Mouse (Mus musculus) adrenal gland, adult 18-20 months (tissue): ENCODE results near the gene Ythdf1. TPM values are rescaled to one million over a fixed set of nuclear protein-coding genes. Genes with fewer than 3 reads are reported as not detected.
A peak's percentile ranks its signal among the peaks of the same experiment; 100 is the strongest.

ENCODE experiments used
- DNase-seq, 2 experiments: peaks; one replicate each; pipeline ENCODE4 v3.0.0; 2021 to 2022; ENCODE audit warnings: low spot score in 2 of 2
- long read RNA-seq, 2 experiments: library from polyadenylated mRNA; stranded (forward); transcript quantifications; one replicate each; pipeline ENCODE4 v2.0.0; 2021
- total RNA-seq, 2 experiments: library from RNA; stranded (reverse); gene quantifications; 1 replicate in 1 of 2; 2 replicates in 1 of 2; pipeline ENCODE4 v1.2.3; 2021

The Ythdf1 gene
- total RNA-seq: 10 to 100 TPM; 48.5 to 51.9 TPM
- long read RNA-seq, experiment 1, transcript Ythdf1-201 (5 exons, 3,184 nt): major isoform, 41 of 48 reads
- long read RNA-seq, experiment 1, partial matches to known transcripts: 4 of 48 reads
- long read RNA-seq, experiment 1, other reads (novel, unspliced or antisense): 3 of 48 reads
- long read RNA-seq, experiment 2, transcript Ythdf1-201 (5 exons, 3,184 nt): major isoform, 63 of 98 reads
- long read RNA-seq, experiment 2, partial matches to known transcripts: 27 of 98 reads
- long read RNA-seq, experiment 2, other reads (novel, unspliced or antisense): 8 of 98 reads

DNA sequence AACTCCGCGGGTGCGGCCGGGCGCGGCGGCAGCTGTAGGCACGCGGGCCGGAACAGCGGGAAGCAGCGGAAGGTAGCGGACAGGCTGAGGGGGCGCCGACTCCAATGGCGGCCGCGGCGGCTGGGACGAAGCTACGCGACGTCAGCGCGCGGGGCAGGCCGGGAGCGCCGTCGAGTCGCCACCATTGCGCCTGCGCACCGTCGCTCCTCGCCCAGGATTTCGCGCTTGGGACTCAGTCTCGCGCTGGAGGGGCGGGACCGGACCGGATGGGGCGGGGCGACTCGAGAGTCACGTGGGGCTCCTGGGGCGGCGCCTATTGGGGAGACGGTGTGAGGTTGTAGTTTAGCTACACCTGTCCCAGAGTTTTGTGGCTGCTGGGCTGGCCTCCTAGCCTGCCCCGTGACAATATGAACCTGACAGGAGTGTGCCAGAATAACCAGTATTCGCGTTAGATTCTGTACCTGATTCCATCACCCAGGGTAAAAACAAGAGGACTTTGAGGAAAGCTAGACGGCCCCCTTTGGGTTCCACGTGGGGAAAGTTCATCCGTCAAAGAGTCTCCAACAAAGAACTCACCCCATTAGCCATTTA is at the start of gene Ythdf1:
Gene Ythdf1, minus strand, starts transcription at position 140 of the 591 bp plus-strand sequence.
- peak; percentile 98 to 99 for DNase-seq

DNA sequence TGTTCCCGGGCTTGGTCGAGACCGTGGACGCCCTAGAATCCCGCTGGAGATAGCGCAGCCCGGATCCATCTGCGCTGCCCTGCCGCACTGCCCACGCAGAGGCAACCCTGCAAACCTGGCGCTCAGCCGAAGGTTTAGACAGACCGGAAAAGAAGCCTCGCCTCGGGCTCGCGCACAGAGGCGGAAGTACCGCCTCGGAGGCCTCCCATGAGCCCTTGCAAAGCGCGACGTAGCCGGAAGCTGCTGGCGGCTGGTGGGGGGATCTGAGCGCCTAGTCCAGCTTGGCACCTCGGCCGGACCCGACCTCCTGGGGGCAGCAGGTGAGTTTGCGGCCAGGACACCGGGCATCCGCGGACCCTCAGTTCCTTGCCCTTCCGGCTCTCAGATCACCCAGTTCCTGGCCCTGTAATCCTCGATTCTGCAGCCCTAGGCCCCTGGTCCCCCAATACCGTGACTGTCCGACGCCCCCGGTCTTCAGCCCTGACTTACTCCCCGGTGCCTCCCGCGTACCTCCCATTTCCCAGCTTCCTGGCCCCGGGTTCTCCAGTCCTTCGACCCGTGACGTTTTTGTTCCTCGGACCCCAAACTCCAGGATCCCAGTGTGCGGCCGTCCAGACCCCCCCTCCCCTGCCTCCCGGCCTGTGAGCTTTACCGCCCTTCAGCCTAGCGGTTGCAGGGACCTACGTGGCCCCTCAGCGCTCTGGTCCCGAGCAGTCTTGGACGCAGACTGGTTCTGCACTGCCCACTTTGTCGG is 46.4 kb upstream of the Ythdf1 start, which contains the start of gene Arfgap1:
Gene Arfgap1, plus strand, starts transcription at position 216 of the 754 bp plus-strand sequence.
- peak; percentile 89 to 91 for DNase-seq

DNA sequence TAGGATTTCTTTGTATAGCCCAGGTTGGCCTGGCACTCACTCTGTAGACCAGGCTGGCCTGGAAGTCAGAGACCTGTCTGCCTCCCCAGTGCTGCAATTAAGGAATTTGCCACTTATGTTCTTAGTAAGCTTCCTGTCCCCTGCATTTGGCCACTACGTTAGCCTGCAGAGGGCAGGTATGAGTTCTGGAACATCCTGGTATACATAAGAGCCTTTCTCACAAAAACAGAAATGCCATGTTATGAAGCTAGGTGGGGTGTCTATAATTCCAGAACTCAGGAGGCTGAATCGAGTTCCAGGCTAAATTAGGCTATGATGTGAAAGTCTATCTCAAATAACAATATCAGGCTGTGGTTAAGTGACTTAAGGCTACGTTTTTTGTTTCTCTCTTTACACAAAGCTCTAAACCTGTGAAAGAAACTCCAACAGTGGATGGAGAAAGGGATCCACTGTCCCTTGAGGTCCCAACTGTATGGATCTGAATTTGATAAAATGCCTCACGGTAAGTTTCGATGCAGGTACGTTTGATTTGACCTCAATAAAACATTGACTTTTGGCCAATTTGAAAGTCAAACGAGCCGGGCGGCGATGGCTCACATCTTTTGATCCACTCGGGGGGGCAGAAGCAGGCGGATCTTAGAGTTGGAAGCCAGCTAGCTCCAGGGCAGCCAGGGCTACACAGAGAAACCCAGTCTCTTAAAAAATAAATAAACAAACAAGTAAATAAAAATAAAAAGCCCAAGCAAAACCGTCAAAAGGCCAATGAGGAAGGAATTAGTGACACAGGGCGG is 45.5 kb upstream of the Ythdf1 start:
- DNase-seq: no peak

DNA sequence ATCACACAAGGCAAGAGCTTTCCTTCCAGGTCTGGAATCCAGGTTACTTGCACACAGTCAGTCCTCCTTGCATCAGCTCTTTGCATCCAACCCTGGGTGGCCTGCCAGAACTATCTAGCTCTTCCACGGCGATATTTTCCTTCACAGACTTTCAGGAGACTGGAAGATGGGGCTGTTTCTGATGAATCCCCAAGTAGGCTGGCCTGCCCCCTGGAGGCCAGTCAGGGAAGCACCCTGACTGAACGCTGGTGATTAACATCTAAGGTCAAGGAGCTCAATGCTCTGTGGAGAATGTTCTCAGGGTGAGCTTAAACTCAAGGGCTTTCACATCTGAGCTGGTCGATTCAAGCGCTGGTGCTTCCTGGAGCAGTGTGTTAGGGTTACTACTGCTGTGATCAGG is 43.2 kb upstream of the Ythdf1 start:
- peak; percentile 67 to 78 for DNase-seq

DNA sequence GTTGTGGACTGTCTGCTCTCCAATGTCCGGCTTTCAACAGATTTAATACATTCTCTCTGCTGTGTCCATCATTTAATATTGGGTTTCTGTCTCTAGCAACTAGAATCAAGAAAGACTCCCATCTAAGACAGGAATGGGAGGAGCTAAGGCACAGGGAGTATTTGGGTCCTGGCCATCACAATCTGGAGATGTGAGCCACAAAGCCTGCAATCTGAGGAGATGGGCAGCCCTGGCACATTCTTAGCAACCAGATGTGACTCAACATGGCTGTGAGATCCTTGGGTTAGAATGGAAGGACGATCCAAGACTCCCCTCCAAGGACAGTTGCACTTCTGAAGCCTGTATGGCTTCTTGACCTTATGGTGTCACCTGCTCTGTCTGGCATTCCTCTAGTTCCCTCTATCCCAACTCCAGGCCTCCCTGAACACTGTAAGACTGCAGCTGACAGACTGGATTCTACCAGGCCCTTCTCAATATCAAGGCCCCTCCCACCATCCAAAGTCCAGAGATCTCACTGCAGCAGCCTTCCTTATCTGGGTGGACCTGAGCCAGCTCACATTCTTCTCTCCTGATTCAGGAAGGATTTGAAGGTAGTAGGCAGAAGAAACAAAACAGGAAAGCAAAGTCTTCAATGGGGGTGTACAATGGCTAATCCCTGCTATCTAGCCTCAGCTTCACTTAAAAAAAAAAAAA is 42.0 kb upstream of the Ythdf1 start:
- no peak for DNase-seq

DNA sequence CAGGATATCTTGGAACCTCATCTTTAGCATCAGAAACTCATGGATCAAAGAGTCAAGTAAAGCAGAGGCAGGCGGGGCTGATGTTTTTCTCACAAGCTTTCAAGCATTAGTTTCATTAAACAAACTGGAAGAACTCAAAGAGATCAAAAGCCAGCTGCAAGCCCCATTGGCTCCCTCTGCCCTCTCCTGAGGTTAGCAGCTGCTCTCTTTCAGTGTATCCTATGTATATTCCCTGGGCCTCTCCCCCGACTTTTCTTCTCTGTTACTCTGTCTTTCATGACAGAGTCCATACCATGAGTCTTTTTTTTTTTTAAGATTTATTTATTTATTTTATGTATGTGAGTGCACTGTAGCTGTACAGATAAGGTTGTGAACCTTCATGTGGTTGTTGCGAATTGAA is 39.4 kb upstream of the Ythdf1 start:
- DNase-seq: no peak

DNA sequence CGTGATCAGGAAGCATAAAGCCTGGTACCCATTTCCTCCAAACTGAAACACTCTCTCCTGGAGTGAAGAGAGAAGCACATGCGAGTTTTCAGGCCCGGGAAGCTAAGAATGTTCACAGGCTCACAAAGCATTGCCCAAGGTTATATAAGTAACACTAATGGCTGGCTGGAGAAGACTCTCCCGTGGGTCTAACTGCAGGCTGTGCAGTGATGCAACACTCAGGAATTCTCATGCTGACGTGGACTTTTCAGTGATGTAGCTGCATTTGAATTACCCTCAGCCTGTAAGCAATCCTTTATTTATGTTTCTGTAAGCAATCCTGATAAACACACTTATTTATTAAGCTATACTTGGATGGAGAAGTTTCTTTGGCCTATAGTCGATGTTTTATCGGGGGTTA is 38.9 kb upstream of the Ythdf1 start:
- DNase-seq: no peak

DNA sequence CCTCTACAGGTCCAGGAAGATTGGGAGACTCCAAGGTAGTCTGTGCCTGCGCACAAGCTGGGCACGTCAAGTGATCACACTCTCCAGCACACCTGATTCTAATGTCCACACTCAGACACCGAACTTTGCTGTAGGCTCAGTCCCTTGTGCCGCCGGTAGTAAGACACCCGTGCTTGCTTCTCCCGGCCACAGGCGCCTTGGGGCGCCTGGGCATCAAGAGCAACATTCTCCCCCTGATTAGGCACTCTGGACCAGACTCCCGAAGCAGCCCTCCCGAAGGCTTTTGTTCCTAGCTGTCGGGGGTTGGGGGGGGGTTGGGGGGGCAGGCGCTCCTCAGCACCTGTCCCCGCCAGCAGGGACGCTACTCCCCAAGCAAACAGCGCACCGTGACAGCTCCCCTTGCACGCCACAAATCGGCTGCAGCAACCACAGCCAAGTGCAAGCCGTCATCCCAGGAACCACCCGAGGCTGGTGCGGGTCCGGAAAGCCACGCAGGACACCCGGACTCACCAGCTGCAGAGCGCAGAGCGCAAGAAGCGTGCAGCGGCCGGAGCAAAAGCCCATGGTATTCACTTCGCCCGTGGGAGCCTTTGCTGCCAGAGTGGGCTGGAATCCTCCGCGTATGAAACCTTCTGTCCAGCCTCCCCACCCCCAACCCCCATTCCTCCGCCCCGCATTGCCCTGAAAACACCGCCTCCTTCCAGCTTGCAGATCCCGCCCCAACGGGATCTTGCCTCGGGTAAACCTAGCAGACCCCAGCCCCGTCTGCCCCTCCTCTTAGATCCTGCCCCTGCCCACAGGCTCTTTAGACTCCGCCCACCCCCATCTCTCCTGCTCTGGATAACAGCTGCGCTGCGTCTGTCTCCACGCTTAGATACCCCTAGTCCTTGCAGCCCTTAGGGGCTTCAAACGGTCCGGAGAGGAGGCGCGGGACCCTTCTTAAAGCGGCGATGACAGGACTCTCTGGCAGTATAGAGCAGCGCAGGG is 33.6 kb upstream of the Ythdf1 start, which contains the start of gene Nkain4:
Gene Nkain4, minus strand, starts transcription at position 639 of the 987 bp plus-strand sequence.
- DNase-seq: peak in 1 of 2 experiments; percentile 27

DNA sequence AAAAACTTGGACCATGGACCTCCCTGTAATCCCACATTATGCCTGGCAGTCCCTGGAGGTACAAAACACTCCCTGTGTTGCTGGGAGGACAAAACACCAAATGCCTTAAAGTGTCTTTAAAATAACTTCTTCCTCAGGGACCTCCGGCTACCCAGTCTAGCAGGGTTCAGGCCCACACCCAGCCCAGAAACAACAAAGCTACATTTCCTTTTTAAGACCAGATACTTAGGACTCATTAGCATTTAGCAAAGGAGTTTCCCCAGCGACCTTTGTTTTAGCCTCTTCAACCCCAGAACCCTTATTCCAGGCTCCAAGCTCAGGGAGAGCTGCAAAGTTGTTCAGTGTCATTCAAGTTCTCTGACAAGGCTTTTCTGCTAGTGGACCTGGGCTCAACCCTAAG is 32.9 kb upstream of the Ythdf1 start:
- no peak for DNase-seq

DNA sequence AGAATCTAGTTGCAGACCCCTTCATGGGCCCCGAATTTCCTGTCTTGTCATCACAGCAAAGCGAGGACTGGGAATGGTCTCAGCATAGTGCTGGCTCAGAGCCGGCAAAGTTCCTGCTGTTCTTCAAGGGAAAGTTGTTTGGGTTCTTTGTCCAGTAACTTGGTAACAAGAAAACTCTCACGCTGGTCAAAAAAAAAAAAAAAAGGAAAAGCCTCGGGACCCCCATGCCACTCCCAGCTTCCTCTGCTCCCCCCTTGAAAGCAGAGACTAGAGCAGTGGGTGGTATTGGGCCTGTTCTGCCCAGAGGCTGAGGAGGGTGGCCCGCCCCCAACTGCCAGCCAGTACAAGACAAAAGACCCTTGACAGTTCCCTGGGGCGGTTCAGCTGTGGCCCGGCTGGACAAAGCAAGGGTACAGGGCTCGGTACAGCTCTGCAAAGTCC is 32.0 kb upstream of the Ythdf1 start:
- no peak for DNase-seq

DNA sequence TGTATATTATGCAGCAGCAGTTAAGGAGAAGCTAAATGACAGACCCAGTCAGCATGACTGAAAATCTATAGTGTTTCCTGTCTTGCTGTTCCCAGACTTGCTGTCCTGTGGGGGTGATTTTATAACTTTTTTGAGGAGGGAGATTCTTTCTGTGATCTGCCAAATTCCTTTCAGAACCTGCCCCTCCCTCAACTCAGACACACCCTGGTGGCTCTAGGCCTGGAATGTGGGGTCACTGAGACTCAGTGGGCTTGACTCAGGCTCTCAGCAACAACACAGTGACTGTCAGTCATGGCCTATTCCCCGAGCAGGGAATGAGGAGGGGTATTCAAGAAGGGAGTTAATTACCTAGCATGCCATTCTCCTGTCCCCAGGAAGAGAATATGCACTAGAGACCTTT is 29.2 kb upstream of the Ythdf1 start:
- DNase-seq: no peak

DNA sequence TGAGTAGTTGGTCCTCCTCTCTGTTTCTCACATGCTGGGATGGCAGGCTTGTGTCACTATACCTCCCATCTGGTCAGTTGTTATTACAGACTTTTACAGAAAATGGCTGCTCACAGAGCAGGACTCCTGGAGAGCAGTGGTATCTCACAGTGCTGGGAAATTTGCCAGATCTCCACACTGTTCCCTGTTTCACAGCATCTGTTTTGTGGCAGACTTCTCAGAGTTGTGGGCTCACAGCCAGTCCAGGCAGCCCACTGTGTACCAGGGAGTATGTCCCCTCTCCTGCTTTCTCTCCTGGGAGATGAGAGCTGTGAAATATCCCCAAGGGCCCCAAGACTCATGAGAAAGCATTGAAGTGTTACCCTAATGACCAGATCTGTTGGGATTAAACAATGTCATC is 21.1 kb upstream of the Ythdf1 start:
- DNase-seq: no peak

DNA sequence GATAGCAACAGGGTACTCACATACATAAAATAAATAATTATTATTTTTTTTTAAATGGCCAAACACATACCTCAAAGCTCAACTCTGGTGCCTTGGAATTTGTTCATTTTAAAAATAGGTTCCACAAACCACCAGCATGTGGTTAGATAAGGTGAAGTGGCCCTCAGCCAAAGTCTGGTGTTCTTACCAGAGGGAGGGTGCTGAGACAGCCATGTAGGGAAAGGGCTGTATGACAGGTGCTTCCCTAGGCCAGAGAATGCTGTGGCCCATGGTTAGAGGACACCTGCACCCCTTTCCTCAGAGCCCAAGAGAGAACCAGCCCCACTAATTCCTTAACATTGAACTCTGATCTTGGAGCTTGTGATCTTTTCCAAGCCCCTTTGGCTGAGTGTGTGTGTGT is 19.4 kb upstream of the Ythdf1 start:
- no peak for DNase-seq

DNA sequence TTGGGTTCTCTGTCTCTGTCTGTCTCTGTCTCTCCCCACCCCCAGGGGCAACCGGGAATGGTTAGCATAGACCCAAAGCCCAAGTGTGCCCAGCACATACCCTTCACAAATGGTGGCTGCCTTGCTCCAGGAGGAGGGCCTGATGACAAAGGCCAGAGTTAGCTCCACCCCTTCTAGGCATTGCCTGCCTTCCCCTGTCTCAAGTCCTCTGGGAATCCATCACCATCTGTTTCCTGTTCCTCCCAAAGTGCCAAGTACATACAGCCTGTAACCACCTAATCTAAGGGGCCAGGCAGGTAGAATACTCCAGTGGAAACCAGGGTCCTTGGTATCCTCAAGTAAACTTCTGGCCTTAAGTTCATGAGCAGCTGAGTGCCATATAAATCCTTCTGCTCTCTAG is 11.7 kb upstream of the Ythdf1 start:
- no peak for DNase-seq

DNA sequence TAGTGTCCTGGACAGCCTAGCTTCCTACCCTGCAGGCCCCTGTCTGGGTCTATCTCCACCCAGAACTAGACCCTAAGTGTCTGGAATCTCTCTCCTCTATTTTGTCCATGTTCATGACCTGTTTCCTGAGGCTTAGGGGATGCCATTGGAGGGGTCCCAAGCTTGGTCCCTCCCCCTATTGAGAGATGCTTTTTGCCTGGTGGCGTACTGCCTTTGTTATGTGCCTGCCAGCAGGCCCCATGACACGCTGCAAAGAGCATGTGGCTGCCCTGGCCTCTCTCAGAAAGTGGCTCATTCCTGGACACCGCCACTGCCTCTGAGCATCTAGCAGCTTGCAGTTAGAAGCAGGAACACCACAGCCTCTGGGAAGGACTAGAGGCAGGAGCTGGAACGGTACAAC is 8.0 kb upstream of the Ythdf1 start, which contains the start of gene Birc7:
Gene Birc7, plus strand, starts transcription at position 301 of the 400 bp plus-strand sequence.
- no peak for DNase-seq

DNA sequence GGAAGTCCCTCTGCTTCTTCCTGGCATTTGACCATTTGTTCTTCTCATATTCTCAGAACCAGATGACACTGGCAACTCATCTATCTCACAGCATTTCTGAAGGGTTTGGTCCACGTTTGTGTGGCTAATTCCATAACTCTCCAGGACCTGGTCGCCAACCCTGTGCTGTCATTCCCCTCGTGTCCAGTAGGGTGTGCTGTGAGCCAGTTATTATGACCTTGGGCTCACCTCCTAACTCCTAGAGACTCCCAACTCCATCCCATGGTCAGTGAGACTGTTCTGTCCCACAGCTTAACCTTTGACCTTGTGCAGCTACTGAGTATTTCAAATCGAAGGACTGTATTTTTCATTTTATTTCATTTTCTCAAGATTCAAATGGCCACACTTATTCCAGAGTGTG is 4.4 kb upstream of the Ythdf1 start:
- peak; percentile 73 to 76 for DNase-seq

DNA sequence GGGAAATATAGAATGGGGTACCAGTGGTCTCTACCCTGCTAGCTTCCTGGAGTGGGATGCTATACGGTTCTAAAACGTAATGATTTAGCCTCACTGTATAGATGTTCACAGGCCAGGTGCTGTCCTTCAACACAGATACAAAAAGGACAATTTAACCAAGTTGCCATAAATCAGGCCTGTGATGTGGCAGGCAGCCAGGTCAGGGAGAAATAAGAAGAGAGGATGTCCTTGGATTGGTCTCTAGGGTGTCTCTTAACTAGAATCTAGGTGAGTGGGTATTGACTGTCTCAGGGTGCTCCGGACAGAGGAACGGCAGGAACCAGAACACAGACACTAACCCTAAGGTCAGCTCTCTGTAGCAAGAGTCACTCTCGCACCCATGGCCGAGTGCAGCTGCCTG is 2.0 kb upstream of the Ythdf1 start:
- no peak for DNase-seq

DNA sequence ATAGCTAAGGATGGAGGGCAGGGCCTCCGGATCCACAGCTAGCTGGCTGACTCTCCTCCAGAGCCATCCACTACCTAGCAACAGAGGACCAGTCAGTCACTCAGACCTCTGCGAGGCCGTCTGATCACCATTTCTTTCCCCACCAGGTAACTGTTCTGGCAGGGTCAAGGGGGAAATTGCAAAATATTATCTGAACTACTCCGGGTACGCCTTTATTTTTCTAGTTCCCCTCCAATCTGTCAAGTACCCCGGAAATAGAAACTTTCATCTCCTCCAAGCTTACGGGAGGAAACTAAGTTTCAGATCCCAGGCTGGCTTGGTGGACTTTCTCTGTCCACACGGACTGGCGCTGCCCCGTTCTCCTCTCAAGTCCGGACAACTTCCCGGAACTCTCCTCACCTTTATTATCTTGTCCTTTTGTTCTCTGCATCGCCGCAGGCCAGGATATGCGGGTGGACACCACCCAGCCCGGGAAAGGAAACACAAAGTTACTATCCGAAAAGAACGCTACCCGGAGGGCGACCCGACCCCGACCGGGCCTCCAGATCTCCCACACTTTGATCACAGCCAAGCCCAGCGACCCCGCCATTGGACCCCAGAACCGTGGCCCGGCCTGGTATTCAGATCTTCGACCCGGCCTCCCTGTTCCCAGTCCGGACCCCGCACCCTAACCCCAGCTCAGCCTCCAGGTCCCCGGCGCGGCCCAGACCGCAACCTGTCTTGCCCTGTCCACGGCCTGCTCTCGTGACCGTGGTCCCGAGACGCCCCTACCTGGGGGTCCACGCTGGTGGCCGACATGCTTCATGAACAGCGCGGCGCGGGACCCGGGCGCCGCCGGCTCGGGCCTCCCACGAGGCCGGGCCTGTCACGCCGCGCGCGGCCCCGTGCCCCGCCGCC is 588 bp downstream of the Ythdf1 start:
- DNase-seq: peak in 1 of 2 experiments; percentile 50
